Mouse (Mus musculus): ENCODE data around the gene Vsig8. TPM values are rescaled to one million over a fixed set of nuclear protein-coding genes. Genes with fewer than 3 reads are reported as not detected.
A peak's percentile ranks its signal among the peaks of the same experiment; 100 is the strongest.

Gene Vsig8
- total RNA-seq, 1 experiment from 2014 or later, result not detected

DNA sequence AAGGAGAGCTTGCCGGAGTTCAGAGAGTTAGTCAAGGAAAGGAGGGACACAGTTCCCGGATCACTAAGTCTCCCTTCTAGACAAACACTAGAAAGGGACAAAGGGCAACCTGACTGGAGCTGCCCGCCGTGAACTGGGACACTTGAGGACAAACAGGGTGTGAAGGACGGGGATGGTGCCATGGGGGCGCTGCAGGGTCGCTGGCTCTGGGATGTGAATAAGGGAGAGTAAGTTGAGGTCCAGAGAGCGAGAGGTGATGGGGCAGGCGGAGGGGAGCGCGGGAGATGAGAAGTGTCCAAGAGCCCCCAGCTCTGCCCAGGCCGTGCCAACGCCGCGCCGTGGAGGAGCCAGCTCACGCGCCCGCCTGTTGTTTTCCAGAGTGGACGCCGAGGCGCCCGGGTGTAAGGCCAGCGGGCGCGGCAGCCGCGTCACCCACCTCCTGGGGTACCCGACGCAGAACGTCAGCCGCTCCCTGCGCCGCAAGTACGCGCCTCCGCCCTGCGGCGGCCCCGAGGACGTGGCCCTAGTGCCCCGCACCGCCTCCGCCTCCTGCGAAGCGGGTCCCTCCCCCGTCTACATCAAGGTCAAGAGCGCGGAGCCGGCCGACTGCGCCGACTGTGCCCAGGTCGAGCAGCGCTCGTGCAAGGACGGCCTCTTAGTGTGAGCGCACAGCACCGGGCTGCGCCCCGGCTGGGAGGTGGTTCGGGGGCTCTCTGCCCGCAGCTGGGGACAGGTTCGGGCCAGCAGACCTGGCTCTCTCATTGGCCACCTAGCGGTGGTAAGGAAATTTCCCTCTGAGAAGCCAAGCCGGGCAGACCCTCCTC, 7.1 kb downstream of the Vsig8 start:
- peak; percentile 71 to 87 for ATAC-seq (replicated peaks in 1 of 2; ENCODE audit: insufficient read depth in 1 of 2, low FRiP score in 2 of 2, low TSS enrichment in 1 of 2, low read depth in 1 of 2, poor library complexity in 2 of 2, severe bottlenecking in 2 of 2)

DNA sequence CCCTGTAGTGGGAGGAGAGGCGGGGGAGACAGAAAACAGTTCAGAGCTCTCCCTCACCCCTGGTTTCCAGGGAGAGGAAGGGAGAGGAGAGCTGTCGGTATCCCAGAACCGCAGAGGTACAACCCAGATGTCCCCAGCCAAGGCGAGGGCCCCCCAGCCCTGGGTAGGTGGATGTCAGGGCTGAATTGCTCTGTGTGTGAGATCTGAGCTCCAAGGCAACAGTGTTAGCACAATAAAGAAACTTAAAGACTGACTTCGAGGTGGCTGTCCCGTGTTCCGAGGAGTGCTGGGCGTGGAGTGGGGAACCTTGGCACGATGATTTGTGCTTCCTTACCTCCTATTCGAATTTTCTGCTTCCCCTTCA, 7.7 kb downstream of the Vsig8 start:
- ATAC-seq (replicated peaks in 1 of 2; ENCODE audit: insufficient read depth in 1 of 2, low FRiP score in 2 of 2, low TSS enrichment in 1 of 2, low read depth in 1 of 2, poor library complexity in 2 of 2, severe bottlenecking in 2 of 2), result 0 out of 4 replicates have a peak, but pooled peaks have one; percentile 12 to 21

DNA sequence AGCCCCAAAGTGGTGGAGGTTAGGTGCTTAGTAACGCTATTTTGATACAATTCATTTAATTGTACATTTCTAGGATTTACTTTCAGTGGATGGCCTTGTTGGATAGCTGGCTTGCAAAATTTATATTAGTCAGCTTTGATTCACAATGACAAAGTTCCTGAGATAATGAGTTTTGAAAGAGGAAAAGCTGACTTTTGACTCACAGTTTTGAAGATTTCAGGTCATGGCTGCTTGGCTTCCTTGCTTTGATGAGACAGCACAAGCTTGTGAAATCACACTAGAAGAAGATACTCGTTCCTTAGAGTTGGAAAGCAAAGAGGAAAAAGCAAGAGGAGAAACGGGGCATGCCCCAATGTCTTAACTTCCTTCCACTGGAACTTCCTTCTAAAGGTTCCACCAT, 10.4 kb downstream of the Vsig8 start:
- no peak for ATAC-seq (replicated peaks in 1 of 2; ENCODE audit: insufficient read depth in 1 of 2, low FRiP score in 2 of 2, low TSS enrichment in 1 of 2, low read depth in 1 of 2, poor library complexity in 2 of 2, severe bottlenecking in 2 of 2)

DNA sequence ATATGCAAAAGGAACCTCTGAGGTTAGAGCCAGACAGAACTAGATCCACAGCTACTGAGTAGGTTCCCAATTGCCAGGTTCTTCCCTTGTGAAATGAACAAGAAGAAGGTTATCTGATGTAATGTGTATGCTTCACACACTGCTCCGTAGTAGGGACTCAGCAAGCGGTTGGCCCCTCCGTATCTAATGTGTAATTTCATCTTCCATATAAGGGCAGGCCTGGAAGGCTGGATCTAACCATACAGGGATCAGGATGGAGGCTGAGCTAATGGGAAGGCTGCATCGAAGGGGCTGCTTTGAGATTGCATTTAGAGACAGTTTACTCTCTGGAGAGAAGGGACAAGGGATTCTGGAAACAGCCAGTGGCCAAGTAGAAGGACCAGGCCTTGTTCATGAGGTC, 12.0 kb downstream of the Vsig8 start:
- ATAC-seq (replicated peaks in 1 of 2; ENCODE audit: insufficient read depth in 1 of 2, low FRiP score in 2 of 2, low TSS enrichment in 1 of 2, low read depth in 1 of 2, poor library complexity in 2 of 2, severe bottlenecking in 2 of 2), result no peak

DNA sequence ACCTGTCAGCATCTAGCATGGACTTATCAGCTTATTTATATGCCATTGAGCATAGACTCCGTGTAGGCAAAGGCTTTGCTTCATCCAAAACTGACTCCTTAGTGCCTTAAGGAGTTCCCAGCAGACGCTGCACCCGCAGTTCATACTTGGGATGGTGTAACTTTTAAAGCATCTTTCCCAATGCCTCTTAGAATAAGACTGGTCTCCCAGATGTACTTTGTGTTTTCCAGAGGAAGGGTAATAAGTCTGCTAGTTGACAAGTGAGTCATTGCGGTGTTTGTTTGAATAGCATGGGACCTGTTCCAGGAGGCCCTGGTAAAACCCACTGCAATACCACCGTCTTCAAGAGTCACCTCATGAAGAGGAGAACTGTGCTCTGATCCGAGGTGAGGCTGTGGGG, 24.4 kb downstream of the Vsig8 start:
- no peak for ATAC-seq (replicated peaks in 1 of 2; ENCODE audit: insufficient read depth in 1 of 2, low FRiP score in 2 of 2, low TSS enrichment in 1 of 2, low read depth in 1 of 2, poor library complexity in 2 of 2, severe bottlenecking in 2 of 2)

DNA sequence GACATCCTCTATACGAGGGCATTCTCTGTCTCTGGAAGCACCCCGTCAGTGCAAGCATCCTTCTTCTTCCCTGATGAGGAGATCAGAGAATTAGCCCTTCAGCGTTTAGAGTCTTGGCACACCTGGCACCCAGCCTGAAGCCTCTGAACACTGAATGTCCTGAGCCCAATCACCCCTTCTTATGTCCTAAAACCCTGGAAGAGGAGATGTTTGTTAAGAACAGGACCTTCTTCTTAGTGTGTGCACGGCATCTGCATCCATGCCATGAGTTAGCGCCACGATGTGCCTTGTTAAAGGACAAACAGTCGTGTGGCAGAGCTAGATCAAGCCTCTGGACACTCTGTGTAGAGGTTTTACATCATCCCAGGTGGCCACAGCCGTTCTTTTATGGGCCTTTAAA, 26.7 kb downstream of the Vsig8 start:
- ATAC-seq (replicated peaks in 1 of 2; ENCODE audit: insufficient read depth in 1 of 2, low FRiP score in 2 of 2, low TSS enrichment in 1 of 2, low read depth in 1 of 2, poor library complexity in 2 of 2, severe bottlenecking in 2 of 2), result no peak

DNA sequence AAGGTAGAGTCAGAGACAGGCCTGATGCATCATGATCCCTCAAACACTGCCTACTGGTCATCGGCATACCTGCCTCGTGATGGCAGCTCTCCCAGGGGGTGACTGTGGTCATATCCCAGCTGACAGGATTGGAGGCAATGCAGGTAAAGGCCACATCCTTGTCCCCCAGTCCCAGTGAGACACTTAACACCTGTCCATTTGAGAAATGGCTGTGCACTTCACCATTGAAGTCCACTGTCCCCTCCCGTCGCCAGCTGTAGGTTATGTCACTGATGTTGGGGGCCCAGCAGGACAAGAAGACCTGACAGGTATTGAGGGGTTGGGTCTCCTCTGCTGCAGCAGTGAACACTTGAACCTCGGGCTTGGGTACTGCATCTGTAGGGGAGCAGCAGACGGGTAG, 28.5 kb downstream of the Vsig8 start:
- ATAC-seq (replicated peaks in 1 of 2; ENCODE audit: insufficient read depth in 1 of 2, low FRiP score in 2 of 2, low TSS enrichment in 1 of 2, low read depth in 1 of 2, poor library complexity in 2 of 2, severe bottlenecking in 2 of 2), result no peak

DNA sequence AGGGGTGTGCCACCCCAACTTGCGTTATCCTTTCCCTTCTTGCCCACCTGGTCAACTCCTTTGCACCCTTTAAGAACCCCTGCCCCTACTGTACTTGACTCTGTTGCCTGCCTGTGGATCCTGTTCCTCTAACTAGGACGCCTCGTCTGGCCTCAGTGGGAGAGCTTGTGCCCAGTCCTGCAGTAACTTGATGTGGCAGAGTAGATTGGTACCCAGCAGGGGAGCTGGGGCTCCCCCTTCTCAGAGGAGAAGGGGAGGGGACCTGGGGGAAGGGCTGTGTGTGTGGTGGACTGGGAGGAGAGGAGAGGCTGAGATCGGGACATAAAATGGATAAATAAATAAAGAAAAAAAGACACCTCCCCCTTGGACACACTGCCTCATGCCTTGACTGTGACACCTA, 29.3 kb downstream of the Vsig8 start:
- ATAC-seq (replicated peaks in 1 of 2; ENCODE audit: insufficient read depth in 1 of 2, low FRiP score in 2 of 2, low TSS enrichment in 1 of 2, low read depth in 1 of 2, poor library complexity in 2 of 2, severe bottlenecking in 2 of 2), result no peak

DNA sequence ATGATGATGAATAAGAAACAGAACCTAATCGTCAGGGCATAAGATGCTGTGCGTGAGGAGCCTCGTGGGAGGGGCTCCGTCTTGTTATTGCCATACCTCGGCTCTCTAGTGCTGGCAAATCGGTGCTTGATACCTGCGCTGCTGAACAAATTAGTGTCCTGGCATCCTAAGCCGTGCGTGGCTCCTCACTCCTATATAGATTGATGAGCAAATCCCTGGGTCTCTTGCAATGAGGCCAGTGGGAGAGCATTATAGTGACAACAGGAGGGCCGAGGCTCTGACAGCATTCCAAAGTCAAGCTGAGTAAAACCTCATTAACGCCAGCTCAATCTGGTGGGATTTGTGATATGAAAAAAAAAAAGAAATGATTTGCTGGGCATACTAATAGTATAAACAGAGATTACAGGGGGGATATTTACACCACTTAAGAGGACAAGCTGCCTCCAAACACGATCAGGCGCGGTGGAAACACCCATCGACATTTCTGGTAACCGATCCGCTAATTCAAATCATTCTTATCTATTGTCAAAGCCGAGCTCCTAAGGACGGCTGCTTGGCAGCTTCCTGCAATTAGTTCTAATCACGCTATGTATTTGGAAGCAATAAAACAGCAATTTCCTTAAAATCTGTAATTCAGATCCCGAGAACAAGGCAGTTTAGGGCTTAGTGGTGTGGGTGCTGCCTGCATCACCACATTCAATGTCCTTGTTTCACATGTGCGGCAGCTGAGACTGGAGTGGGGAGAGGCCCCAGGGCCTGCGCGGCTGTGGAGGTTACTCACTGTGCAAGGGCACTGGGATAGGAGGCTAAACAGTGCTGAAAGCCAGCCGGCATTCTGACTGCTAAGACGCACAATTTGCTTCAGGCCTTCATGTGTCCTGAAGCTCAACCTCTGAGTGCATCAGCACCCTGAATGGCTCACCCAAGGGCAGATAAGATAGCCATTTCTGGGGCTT, 30.2 kb downstream of the Vsig8 start:
- no peak for ATAC-seq (replicated peaks in 1 of 2; ENCODE audit: insufficient read depth in 1 of 2, low FRiP score in 2 of 2, low TSS enrichment in 1 of 2, low read depth in 1 of 2, poor library complexity in 2 of 2, severe bottlenecking in 2 of 2)

DNA sequence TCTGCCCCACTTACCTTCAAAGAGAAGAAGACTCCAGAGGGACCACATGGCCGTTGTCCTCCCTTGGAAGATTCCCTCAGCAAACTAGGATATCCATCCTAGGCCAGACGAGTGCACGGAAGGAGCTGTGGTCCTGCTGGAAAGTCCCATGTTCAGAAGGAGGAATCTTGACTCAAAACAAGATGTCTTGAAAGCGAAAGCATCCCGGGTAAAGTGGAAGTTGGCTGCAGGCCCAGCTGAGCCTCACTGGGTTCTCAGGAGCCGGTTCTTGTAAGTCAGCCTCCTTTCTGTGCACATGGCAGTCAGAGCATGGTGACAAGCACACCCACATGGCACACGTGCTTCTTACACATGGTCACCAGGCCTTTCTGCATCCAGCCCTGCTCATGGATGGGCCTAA, 34.6 kb downstream of the Vsig8 start, which contains the start of gene Slamf8:
TSS of gene Slamf8 (minus strand) at position 184 of the 400 bp plus-strand sequence.
- peak; percentile 48 to 74 for ATAC-seq (replicated peaks in 1 of 2; ENCODE audit: insufficient read depth in 1 of 2, low FRiP score in 2 of 2, low TSS enrichment in 1 of 2, low read depth in 1 of 2, poor library complexity in 2 of 2, severe bottlenecking in 2 of 2)

DNA sequence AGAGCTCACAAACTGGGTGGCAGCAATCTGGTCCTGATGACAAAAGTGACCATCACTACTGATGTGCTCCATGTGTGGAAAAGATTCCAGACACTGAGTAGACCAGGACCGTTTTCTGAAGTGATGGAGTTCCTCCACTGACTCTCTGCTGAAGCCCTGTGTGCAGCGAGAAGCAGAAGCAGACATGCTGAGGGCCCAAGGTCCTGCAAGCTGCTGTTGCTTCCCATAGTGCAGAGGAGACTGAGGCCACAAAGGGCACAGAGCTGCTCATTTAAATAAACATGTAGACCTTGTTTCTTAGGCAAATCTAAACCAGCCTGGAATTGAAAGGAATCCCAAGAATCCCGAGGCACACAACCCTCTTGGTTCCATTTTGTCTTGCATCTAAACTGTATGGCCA, 37.6 kb downstream of the Vsig8 start:
- no peak for ATAC-seq (replicated peaks in 1 of 2; ENCODE audit: insufficient read depth in 1 of 2, low FRiP score in 2 of 2, low TSS enrichment in 1 of 2, low read depth in 1 of 2, poor library complexity in 2 of 2, severe bottlenecking in 2 of 2)

DNA sequence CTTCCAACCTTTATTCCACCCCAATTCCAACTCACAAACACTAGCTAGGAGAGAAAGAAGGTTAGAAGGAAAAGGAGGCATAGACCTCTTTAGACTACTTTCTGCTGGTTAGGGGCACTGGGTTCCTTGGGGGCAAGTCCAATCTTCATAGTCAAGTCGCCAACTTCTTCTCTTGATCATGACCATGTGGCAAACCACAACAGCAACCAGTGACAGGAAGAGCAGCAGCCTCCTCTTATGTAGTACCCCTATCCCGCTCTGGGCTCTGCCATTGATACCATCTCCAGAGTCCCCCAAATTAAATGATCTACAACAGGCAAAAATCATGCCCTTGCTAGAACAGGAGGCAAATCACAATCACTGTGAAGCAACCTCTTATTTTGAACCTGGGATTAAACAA, 38.2 kb downstream of the Vsig8 start:
- no peak for ATAC-seq (replicated peaks in 1 of 2; ENCODE audit: insufficient read depth in 1 of 2, low FRiP score in 2 of 2, low TSS enrichment in 1 of 2, low read depth in 1 of 2, poor library complexity in 2 of 2, severe bottlenecking in 2 of 2)

DNA sequence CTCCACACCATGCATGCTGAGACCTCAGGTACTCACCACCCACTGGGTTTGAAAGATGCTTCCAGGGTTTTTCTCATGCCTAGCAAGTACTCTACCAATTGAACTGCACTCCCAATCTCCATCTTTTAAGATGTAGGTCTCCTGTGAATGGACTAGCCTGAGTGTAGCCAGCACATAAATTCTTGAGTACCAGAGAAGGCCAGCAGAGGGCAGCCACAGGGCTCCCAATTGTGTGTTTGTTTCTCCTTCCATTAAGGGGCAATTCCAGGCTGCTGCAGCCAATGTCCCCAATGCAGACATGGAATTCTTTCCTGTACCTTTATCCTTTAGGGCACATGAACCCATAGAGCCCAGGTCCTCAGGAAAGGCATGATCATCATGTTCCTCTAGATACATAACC, 38.8 kb downstream of the Vsig8 start:
- peak; percentile 49 to 77; a peak in 3 of 4 replicates for ATAC-seq (replicated peaks in 1 of 2; ENCODE audit: insufficient read depth in 1 of 2, low FRiP score in 2 of 2, low TSS enrichment in 1 of 2, low read depth in 1 of 2, poor library complexity in 2 of 2, severe bottlenecking in 2 of 2)

DNA sequence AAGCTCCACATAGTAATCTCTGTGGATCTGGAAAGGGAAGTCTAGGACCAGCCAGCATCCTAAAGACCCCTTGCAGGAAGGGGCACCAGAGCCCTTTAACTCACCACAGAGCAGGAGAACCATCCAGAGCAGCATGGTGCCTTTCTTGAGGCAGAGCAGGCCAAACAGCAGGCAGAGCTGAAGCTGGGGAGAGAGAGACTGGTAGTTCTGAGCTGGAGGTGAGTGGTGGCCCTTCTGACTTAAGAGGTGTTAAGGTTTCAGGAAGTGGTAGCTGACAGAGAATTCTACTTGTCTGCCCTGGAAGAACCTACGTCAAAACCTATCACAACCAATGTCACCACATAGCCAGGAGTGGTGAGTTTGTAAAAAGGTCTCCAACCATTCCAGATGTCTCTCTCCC, 46.6 kb downstream of the Vsig8 start, which contains the start of gene Fcrl6:
TSS of gene Fcrl6 (minus strand) at position 226 of the 400 bp plus-strand sequence.
- ATAC-seq (replicated peaks in 1 of 2; ENCODE audit: insufficient read depth in 1 of 2, low FRiP score in 2 of 2, low TSS enrichment in 1 of 2, low read depth in 1 of 2, poor library complexity in 2 of 2, severe bottlenecking in 2 of 2), result 0 out of 4 replicates have a peak, but pooled peaks of 1 of the 2 experiments have one; percentile 21

DNA sequence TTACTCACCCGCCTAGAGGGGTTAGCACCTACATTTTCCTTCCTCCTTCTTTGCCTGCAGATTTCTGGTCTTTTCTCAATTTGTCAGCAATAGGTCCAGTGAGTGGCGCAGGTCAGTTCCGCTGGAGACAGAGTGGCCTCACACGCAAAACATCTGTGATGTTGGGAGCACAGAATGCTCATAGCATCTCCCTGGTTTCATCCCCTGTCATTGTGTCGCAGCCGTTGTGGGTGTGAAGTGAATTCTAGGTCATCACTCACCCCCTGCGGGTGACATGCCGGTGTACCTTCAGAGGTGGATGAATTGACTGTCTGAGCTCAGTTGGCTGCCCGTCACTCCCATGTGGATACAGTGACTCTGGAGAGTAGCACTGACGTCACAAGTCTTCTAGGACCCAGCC, 55.6 kb downstream of the Vsig8 start:
- no peak for ATAC-seq (replicated peaks in 1 of 2; ENCODE audit: insufficient read depth in 1 of 2, low FRiP score in 2 of 2, low TSS enrichment in 1 of 2, low read depth in 1 of 2, poor library complexity in 2 of 2, severe bottlenecking in 2 of 2)

DNA sequence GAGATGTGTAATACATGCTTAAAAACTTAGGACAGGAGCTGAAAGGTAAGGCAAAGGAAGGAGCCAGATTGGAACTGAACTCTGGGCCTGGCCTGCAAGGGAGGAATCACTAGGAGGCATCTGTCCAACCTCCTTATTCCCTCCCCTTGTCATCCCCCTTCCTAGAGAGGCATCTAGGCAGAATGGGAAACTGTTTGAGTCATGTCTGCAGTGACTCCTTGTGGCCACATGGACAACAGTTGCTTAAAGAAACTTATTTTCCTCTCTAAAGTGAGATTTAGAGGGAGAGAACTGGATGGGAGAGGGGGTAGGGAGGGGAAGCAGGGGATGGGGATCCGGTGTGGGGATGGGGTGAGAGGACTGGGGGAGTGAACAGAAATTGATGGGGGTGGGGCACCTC, 57.0 kb downstream of the Vsig8 start:
- peak in 1 of 2 experiments; percentile 71; a peak in 1 of 4 replicates for ATAC-seq (replicated peaks in 1 of 2; ENCODE audit: insufficient read depth in 1 of 2, low FRiP score in 2 of 2, low TSS enrichment in 1 of 2, low read depth in 1 of 2, poor library complexity in 2 of 2, severe bottlenecking in 2 of 2)

Data from hematopoietic stem cell, adult 5-6 weeks (primary cell).